Mouse (Mus musculus) left cerebral cortex, adult 2 months (tissue): ENCODE results near the gene Hnrnpl. TPM values are rescaled to one million over a fixed set of nuclear protein-coding genes. Genes with fewer than 3 reads are reported as not detected.

Experiments used
- DNase-seq, 2 experiments: peaks; one replicate each; pipeline ENCODE4 v3.0.0; 2021 to 2022; ENCODE audit warnings: low spot score in 2 of 2, mixed read lengths in 1 of 2; ENCODE audit errors: extremely low spot score in 1 of 2
- H3K27ac ChIP-seq: fragments of 200-600 bp; 2 replicates; pipeline ENCODE4 v1.8.1; 2022
- H3K4me3 ChIP-seq: fragments of 200-600 bp; 2 replicates; pipeline ENCODE4 v1.8.1; 2022
- CTCF ChIP-seq: fragments of 200-600 bp; IDR thresholded peaks from 2 replicates; pipeline ENCODE4 v1.8.1; 2022; ENCODE audit warnings: antibody characterized with exemption, mild to moderate bottlenecking, moderate library complexity
- intact Hi-C: fragments of 180-260 bp; cut with DNase I; formaldehyde crosslinking; loops from one replicate; pipeline ENCODE4 v1.15.1; 2025
- total RNA-seq, 2 experiments: library from RNA; stranded (reverse); gene quantifications; 2 replicates each; pipeline ENCODE4 v1.2.3; 2021

Hnrnpl gene
- total RNA-seq, 2 experiments from 2014 or later, result 434 to 438 TPM

DNA sequence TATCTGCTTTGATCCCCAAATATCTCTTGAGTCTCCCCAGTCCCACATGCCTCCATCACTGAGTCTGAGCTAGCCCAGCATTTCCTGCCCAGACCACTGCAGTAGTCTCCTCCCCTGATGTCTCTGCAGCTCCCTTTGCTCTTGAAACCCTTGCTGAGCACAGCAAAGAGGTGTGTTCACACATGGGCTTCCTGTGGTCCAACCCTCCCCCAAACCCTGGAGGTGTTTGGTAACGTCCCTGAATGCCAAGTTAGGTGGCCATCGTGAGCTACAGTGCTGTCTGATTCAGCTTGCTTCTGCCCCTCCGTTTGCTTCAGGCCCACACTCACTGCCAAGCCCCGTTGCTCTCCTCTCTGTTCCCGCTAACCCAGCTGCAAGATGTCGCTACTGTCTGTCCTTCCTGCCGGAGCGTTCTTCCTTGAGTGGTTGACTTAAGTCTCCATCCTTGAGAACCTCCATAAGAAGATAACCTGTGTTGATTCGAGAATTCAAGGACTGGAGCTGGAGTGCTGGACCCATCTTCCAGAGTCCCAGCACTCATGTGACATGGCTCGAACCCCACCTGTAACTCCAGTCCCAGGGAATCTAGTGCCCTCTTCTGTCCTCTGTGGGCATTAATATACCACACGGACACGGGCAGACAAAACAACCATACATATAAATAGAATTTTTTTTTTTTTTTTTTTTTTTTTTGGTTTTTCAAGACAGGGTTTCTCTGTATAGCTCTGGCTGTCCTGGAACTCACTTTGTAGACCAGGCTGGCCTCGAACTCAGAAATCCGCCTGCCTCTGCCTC lies 15.8 kb upstream of the Hnrnpl start:
- no peak; the same call in 1 of the 2 replicates for TF ChIP-seq CTCF
- Histone ChIP-seq H3K4me3 (no peak overlapping the region), H3K27ac (no peak overlapping the region)
- intact Hi-C loops, result no loop called here
- no peak for DNase-seq

DNA sequence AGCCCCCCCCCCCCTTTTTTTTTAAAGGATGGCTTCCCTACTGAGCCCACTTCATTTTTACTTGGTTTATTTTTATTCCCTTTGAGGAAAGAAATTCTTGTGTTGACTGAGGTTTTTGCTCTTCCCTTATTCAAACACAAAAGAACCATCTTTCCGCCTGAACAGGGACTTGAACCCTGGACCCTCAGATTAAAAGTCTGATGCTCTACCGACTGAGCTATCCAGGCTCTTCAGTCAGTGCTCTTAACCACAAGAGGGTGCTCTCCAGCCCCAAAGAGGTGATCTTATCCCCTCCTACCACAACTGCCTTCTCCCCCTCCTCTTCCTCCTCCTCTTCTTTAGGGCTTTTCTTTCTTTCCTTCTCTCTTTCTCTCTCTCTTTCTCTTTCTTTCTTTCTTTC lies 14.5 kb upstream of the Hnrnpl start:
- H3K4me3 ChIP-seq, result no peak overlapping the region
- DNase-seq, result no peak
- H3K27ac ChIP-seq, result no peak overlapping the region
- TF ChIP-seq CTCF, result peak; percentile 52
- intact Hi-C loops, result no loop called here

DNA sequence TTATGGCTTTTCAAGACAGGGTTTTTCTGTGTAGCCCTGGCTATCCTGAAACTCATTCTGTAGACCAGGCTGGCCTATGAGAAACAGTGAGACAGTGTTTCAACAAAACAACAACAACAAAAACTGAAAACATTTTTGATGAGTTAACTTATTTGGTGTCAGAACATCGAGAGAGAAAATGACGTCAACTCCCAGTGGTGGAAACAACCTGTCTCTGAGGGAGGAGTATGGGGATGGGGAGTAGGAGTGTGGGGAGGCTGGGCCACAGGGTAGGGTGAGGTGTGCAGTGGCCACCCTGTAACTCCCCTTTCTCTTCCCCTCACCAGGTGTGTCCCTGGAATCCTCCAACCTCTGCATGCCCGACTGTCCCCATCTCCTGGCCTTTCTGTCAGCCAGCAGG lies 13.8 kb upstream of the Hnrnpl start:
- no peak overlapping the region for H3K4me3 ChIP-seq
- H3K27ac ChIP-seq, result no peak overlapping the region
- intact Hi-C loops, result no loop called here
- DNase-seq, result no peak
- TF ChIP-seq CTCF, result no peak

DNA sequence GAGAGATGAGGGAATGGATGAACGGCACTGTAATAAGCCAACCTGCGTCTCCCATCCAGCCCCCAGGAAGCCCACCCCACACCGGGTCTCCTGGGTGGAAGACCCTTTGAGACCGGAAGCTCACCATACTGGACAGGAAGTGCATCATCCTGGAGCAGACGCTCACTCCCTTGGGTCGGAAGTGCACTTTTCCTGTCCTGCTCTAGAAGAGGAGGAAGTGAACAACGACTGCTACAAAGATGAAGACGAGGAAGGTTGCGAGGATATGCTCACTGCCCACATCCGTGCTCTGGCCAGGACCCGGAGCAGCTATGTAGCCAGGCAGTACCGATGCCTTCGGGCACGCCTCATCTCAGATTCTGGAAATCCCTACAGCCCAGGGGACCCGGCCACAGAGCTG lies 12.5 kb upstream of the Hnrnpl start:
- Histone ChIP-seq H3K27ac (no peak overlapping the region), H3K4me3 (no peak overlapping the region)
- no peak for DNase-seq
- TF ChIP-seq CTCF, result no peak
- intact Hi-C loops, result loop anchor here (2.0 to 5.0 kb wide), 3 partner anchors 71 to 241 kb away; partner anchors contain the start of gene Actn4

DNA sequence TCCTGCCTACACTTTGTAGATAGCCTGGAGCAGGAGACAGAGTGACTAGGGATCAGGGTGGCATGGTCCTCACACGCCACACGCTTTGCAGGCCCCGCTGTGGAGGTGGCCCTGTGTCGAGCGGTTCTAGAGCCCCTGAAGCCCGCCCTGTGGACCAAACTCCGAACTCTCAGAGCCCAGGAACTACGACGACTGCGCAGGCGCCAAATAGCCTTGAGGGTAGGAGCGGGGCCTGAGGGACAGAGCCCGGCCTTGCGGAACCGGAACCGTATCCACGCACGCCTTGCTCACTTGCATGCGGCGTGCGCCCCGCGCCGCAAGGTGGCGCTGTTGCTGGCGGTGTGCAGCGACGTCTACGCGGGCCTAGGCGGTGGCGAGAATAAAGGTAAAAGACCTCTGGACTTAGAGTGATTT lies 11.8 kb upstream of the Hnrnpl start:
- Histone ChIP-seq H3K27ac (peak overlapping the region; percentile 52), H3K4me3 (peak overlapping the region; percentile 39)
- intact Hi-C loops, result loop anchor here (2.0 to 5.0 kb wide), 3 partner anchors 70 to 241 kb away; partner anchors contain the start of gene Actn4
- DNase-seq, result peak; percentile 73 to 84
- peak; percentile 99 for TF ChIP-seq CTCF

DNA sequence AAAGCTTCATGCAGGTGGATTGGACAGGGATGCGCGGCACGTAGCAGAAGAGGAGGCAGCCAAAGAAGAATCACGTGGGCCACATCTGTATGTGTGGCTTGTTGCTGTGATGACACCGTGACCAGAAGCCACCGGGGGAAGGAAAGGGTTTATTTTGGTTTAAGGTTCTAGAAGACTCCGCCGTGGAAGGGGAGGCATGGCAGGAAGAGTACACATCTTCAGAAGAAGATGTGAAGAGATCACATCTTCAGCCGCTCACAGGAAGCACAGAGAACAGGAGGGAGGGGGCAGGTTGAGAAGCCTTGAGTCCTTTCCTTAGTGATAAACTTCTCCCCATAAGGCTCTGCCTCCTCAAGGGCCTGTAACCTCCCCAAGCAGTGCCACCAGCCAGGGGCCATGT lies 8.3 kb upstream of the Hnrnpl start:
- no peak for DNase-seq
- intact Hi-C loops, result loop anchor here (5.0 kb wide), 2 partner anchors 162 to 237 kb away; partner anchors contain the start of gene Actn4
- TF ChIP-seq CTCF, result no peak
- Histone ChIP-seq H3K27ac (no peak overlapping the region), H3K4me3 (no peak overlapping the region)

DNA sequence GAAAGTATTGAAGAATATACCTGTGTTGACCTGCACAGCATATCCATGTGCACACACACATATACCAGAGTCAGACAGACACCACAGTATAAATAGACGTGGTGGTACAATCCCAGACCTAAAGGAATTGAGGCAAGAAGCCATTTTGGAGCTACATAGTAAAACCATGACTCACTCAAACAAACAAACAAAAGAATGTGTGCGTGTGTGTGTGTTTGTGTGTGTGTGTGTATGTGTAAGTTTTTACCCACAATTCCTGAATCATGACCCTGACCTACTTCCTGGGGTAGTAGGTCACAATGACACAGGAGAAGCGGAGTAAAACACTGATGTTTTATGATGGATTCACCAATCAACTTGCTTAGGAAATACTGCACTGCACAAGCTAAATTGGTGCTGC lies 6.9 kb upstream of the Hnrnpl start:
- no peak for DNase-seq
- intact Hi-C loops, result no loop called here
- Histone ChIP-seq H3K4me3 (no peak overlapping the region), H3K27ac (peak overlapping the region; percentile 65; the same call in 1 of the 2 replicates)
- TF ChIP-seq CTCF, result no peak

DNA sequence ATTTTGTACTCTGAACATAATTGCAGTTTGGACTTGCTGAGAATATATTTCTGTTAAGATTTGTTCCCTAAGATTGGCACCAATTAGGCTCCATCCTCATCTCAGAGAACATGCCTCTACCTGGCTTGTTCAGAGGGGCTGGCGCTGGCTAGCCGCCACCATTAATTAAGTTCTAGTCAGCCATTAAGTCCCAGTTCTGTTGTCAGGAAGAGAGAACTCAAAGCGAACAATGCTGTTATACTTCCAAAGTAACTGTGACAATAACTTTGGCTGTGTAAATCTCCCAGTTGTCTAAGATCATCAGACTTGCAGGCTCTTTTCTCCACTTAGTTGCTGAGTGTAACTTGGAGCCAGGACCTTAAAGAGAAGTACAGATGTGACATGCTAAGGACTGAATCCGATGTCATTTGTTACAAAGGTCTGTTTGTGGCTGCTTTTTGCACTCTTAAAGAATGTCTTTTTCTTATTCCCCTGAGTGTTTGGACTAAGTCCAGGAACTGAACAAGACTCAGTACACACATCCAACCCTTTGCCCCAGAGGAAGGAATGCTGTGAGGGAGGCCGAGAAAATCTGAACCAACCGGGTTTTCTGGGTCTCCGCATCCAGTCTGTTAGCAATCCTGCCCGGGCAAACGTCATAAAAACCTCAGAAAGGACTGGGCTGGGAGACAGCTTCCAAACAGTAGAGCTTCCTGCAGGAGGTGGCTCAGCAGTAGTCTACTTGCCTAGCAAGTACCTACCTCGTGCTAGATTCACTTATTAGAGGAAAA lies 6.3 kb upstream of the Hnrnpl start:
- Histone ChIP-seq H3K27ac (peak overlapping the region; percentile 65), H3K4me3 (no peak overlapping the region)
- intact Hi-C loops, result no loop called here
- no peak; the same call in 1 of the 2 replicates for TF ChIP-seq CTCF
- DNase-seq, result no peak

DNA sequence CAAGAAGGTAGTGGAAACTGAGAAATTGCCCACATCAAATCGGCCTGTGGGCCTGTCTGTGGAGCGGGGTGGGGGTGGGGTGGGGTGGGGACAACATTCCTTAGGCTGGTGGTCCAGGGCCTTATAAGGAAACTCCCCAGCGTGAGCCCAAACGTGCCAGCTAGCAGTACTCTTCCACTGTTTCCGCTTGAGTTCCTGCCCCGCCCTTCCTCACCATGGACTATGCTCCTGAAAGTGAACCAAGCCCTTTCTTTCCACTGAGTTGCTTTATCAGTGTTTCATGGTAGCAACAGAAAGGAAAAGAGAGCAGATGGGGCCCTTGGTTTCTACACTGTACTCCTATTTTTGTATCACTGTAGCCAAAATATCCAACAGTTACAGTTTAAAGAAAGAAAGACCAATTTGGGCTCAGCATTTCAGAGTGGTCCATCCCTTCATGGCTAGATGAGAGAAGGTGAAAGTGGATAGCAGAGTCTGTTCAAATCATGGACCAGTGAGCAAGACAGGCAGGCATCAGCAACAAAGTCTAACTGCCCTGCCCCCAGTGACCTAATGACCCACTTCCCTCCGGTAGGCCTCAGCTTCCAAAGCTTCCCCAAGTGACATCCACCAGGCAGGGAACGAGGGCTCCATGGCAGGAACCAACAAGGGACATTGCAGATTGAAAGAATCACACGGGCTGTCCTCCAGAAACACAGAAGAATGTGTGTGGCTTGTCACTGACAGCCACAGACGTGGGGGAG lies 5.3 kb upstream of the Hnrnpl start:
- intact Hi-C loops, result no loop called here
- no peak for DNase-seq
- TF ChIP-seq CTCF, result no peak
- no peak overlapping the region for H3K4me3 ChIP-seq
- H3K27ac ChIP-seq, result peak overlapping the region; percentile 65; the same call in 1 of the 2 replicates

DNA sequence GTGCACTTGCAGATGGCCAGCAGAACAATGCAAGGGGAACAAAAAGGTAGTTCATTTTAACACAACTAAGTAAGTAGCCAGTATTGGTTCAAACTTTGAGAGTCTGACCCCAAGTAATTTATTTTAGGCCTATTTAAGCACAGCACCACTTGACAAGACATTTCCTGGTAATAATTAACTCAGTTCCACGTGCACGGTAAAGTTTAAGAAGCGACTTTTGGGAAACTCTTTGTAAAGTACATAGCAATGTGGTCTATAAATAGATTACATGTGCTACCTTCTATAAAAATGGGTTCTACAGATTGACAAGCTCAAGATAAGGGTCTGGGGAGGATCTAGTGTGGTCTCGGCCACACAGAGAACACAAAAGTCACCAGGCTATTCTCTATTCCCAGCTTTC lies 4.6 kb upstream of the Hnrnpl start:
- no peak for DNase-seq
- intact Hi-C loops, result no loop called here
- TF ChIP-seq CTCF, result no peak
- no peak overlapping the region for H3K27ac ChIP-seq
- no peak overlapping the region for H3K4me3 ChIP-seq

DNA sequence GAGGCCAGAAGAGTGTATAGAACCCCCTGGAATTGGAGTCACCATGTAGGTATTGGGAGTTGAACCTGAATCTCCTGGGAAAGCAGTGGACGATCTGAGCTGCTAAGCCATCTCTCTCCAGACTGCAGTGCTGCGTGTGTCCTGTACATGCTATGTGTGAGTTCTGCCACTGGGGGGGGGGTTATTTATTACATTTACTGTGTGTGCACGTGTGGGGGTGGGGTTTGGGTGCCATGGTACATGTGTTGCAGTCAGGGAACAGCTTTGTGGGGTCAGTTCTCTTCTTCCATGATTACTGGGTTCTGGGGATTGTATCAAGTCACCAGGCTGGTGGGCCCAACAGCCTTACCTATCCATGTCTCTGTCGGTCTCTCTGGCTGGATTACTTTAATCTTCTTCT lies 1.5 kb upstream of the Hnrnpl start:
- no peak overlapping the region for H3K27ac ChIP-seq
- H3K4me3 ChIP-seq, result no peak overlapping the region
- TF ChIP-seq CTCF, result no peak; the same call in 1 of the 2 replicates
- intact Hi-C loops, result no loop called here
- DNase-seq, result no peak
